In the genomic region with DNA sequence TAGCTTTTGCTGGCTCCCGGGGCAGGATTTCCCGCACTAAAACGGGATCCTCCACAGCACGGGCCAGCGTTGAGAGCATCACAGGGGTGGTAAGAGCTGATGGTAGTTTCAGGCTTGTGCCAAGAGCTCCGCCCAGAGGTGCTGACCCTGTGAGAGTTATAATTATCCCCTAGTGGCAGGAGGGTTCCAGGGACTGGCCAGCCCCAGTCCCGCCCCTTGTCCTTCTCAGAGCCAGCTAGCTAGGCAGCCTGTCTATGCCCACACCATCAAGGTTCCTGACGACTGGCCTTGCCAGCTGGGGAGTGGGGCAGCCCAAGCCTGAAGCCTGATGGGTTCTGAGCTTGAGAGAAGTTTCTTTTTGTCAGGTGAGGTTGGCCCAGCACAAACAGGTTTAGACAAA, we compare ENCODE assay signal across 9 mouse cellular contexts. TPM values are rescaled to one million over a fixed set of nuclear protein-coding genes. Genes with fewer than 3 reads are reported as not detected.
DNase-seq lines count a peak whose midpoint lies in the region; ATAC-seq lines count a peak whose summit lies in the region.
"Had no signal": no experiment of that assay in that cellular context is flagged by ENCODE, and none has a peak within 500 bp of the region (broad histone marks: within the 10 kb centered on the region; RNA-seq: fewer than 3 reads in every experiment).

No protein-coding gene starts in this region.

- H3K4me2 ChIP-seq in embryonic facial prominence, embryonic 11.5 days (ENCODE audit: low read depth, low read length), result no peak overlapping the region
- H3K4me2 ChIP-seq in midbrain, embryonic 13.5 days (replicated peaks), result no peak overlapping the region

- peaks cover 8% of the 10 kb centered on the region for H3K27me3 ChIP-seq in embryonic facial prominence, embryonic 11.5 days (ENCODE audit: control insufficient read depth, insufficient read depth, low read length)
- peaks cover 45% of the 10 kb centered on the region for H3K27me3 ChIP-seq in midbrain, embryonic 13.5 days
- H3K27me3 ChIP-seq in hindbrain, embryonic 10.5 days (ENCODE audit: insufficient read depth, poor library complexity, severe bottlenecking), result peaks cover 39% of the 10 kb centered on the region

- peak; percentile 83 for DNase-seq in ovary, adult 18-20 months (ENCODE audit: low spot score)
- DNase-seq in ovary, postnatal 14 days (ENCODE audit: low spot score), result no peak
- DNase-seq in embryonic facial prominence, embryonic 11.5 days (ENCODE audit: low spot score), result peak; percentile 28
- peak; percentile 57 for DNase-seq in kidney, adult 11 months
- no peak for DNase-seq in hindbrain, embryonic 10.5 days (ENCODE audit: low spot score)
- DNase-seq in urinary bladder, postnatal 14 days (ENCODE audit: low spot score), result no peak

- no peak for ATAC-seq in embryonic facial prominence, embryonic 11.5 days (replicated peaks; ENCODE audit: insufficient number of reproducible peaks, low FRiP score, low TSS enrichment, low read depth)
- ATAC-seq in megakaryocyte progenitor cell, adult 5-6 weeks (replicated peaks; ENCODE audit: poor library complexity), result peak; percentile 8
- no peak for ATAC-seq in midbrain, embryonic 13.5 days

- H3K36me3 ChIP-seq in embryonic facial prominence, embryonic 11.5 days (replicated peaks; ENCODE audit: control insufficient read depth, insufficient read depth, low read depth, low read length), result peaks cover 5% of the 10 kb centered on the region; the same call in 1 of the 2 replicates
- H3K36me3 ChIP-seq in midbrain, embryonic 13.5 days, result peaks cover 30% of the 10 kb centered on the region
- peaks cover 33% of the 10 kb centered on the region for H3K36me3 ChIP-seq in hindbrain, embryonic 10.5 days

- no peak overlapping the region for H3K27ac ChIP-seq in embryonic facial prominence, embryonic 11.5 days (replicated peaks; ENCODE audit: low read depth, low read length)
- H3K27ac ChIP-seq in midbrain, embryonic 13.5 days, result no peak overlapping the region
- no peak overlapping the region for H3K27ac ChIP-seq in hindbrain, embryonic 10.5 days

- WGBS in embryonic facial prominence, embryonic 11.5 days, result 23% methylated on average over 8 of the region's 8 CpGs
- 21% methylated on average over 8 of the region's 8 CpGs for WGBS in midbrain, embryonic 13.5 days
- WGBS in hindbrain, embryonic 10.5 days, result 21% methylated on average over 8 of the region's 8 CpGs

- no peak overlapping the region for H3K4me3 ChIP-seq in embryonic facial prominence, embryonic 11.5 days (ENCODE audit: low read depth, low read length)
- H3K4me3 ChIP-seq in midbrain, embryonic 13.5 days (replicated peaks), result no peak overlapping the region
- H3K4me3 ChIP-seq in hindbrain, embryonic 10.5 days, result no peak overlapping the region

- H3K9ac ChIP-seq in embryonic facial prominence, embryonic 11.5 days (replicated peaks; ENCODE audit: low read length), result no peak overlapping the region
- H3K9ac ChIP-seq in midbrain, embryonic 13.5 days (replicated peaks), result no peak overlapping the region

- no peaks in the 10 kb centered on the region for H3K9me3 ChIP-seq in embryonic facial prominence, embryonic 11.5 days (replicated peaks; ENCODE audit: control insufficient read depth, low read length)
- no peaks in the 10 kb centered on the region for H3K9me3 ChIP-seq in midbrain, embryonic 13.5 days
- no peaks in the 10 kb centered on the region for H3K9me3 ChIP-seq in hindbrain, embryonic 10.5 days

- H3K4me1 ChIP-seq in embryonic facial prominence, embryonic 11.5 days (ENCODE audit: control insufficient read depth, insufficient read depth, low read length), result peaks cover 7% of the 10 kb centered on the region
- H3K4me1 ChIP-seq in midbrain, embryonic 13.5 days (replicated peaks), result peaks cover 30% of the 10 kb centered on the region
- H3K4me1 ChIP-seq in hindbrain, embryonic 10.5 days (replicated peaks), result peaks cover 43% of the 10 kb centered on the region

RNA-seq across cellular contexts. Expression of gene Rbm38, which starts 1.7 kb away (rescaled TPM):
- polyA plus RNA-seq in embryonic facial prominence, embryonic 11.5 days (2014; fragmentation: Nextera tagmentation; extraction: Ambion mirVana), result 46.6 and 56.5 TPM in 2 replicates
- 130 and 153 TPM in 2 replicates for total RNA-seq in megakaryocyte progenitor cell, adult 5-6 weeks (2015)
- total RNA-seq in megakaryocyte progenitor cell, adult 5-6 weeks (2017), result 50.3 and 55.9 TPM in 2 replicates
- 26.6 and 29.4 TPM in 2 replicates for polyA plus RNA-seq in midbrain, embryonic 13.5 days (2015; fragmentation: Nextera tagmentation; extraction: Ambion mirVana)
- polyA plus RNA-seq in hindbrain, embryonic 10.5 days (2016; fragmentation: Nextera tagmentation; extraction: Ambion mirVana), result 92.3 and 95.9 TPM in 2 replicates

RNA-seq across cellular contexts. Expression of gene Rae1, which starts 18.7 kb away (rescaled TPM):
- 155 and 158 TPM in 2 replicates for polyA plus RNA-seq in embryonic facial prominence, embryonic 11.5 days (2014; fragmentation: Nextera tagmentation; extraction: Ambion mirVana)
- total RNA-seq in megakaryocyte progenitor cell, adult 5-6 weeks (2015), result 121 and 128 TPM in 2 replicates
- total RNA-seq in megakaryocyte progenitor cell, adult 5-6 weeks (2017), result 72.9 and 76.3 TPM in 2 replicates
- 121 TPM in 2 replicates for polyA plus RNA-seq in midbrain, embryonic 13.5 days (2015; fragmentation: Nextera tagmentation; extraction: Ambion mirVana)
- 158 and 162 TPM in 2 replicates for polyA plus RNA-seq in hindbrain, embryonic 10.5 days (2016; fragmentation: Nextera tagmentation; extraction: Ambion mirVana)

RNA-seq across cellular contexts. Expression of gene Spo11, which starts 41.1 kb away (rescaled TPM):
- 0.94 and 1.4 TPM in 2 replicates for polyA plus RNA-seq in embryonic facial prominence, embryonic 11.5 days (2014; fragmentation: Nextera tagmentation; extraction: Ambion mirVana)
- not detected in 2 replicates for total RNA-seq in megakaryocyte progenitor cell, adult 5-6 weeks (2015)
- not detected in 2 replicates for total RNA-seq in megakaryocyte progenitor cell, adult 5-6 weeks (2017)
- 0.53 and 0.61 TPM in 2 replicates for polyA plus RNA-seq in midbrain, embryonic 13.5 days (2015; fragmentation: Nextera tagmentation; extraction: Ambion mirVana)
- 0.47 and 0.49 TPM in 2 replicates for polyA plus RNA-seq in hindbrain, embryonic 10.5 days (2016; fragmentation: Nextera tagmentation; extraction: Ambion mirVana)
- polyA plus RNA-seq: intestine, embryonic 14.5 days had no signal

Comparison
In these comparisons a context has a peak if more than half of its experiments do, and no peak if none do; other contexts are left out.
1. DNase-seq: peak in ovary, adult 18-20 months (single experiment), embryonic facial prominence, embryonic 11.5 days (single experiment) and kidney, adult 11 months (single experiment); none in ovary, postnatal 14 days (single experiment), hindbrain, embryonic 10.5 days (single experiment) and urinary bladder, postnatal 14 days (single experiment).